Mouse (Mus musculus): ENCODE results near the gene Bco1. TPM values are rescaled to one million over a fixed set of nuclear protein-coding genes. Genes with fewer than 3 reads are reported as not detected.

The Bco1 gene
- polyA plus RNA-seq, 1 experiment from 2014 or later = 0.14 TPM

DNA sequence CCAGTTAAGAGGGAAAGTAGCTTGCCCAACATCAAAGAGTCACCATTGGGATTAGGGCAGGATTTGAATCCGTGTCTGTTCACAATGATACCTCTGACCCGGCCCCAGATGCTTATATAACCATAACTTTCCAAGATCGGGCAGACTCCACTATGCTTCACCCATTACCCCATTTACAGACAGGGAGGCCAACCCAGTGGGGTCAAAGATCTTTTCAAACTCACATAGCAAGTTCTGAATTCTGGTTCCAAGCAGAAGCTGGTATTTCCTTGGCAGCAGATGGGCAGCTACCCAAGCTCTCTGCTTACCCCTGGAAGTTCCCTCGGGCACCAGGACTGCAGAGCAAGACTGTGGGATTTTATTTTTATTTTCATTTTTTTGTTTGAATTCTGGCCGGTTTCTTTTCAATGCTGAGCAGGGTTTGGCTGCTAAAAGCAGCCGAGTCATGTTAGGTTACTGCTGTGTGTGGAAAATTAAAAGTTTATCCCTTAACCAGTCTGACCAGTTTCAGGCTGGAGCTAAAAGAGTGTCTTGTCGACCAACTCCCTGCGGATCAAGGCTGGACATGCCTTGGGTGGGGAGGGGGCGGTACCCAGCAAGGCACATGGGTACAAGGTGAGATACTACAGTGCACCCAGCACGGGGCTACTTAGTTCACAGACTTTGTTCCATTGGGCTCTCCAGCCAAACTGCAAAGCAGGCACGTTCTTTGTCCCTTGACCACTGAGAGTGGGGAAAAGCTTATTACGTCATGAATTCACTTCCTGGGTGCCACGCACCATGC, 28.4 kb downstream of the Bco1 start:
- H3K36me3 ChIP-seq = no peaks in the 10 kb centered on the region
- H3K4me3 ChIP-seq (replicated peaks) = no peak overlapping the region
- H3K9me3 ChIP-seq (replicated peaks) = no peaks in the 10 kb centered on the region
- no peaks in the 10 kb centered on the region for H3K27me3 ChIP-seq (replicated peaks)
- 84% methylated on average over 13 of the region's 13 CpGs for WGBS
- H3K27ac ChIP-seq (replicated peaks) = no peak overlapping the region
- ATAC-seq (ENCODE audit: low FRiP score) = no peak
- no peak overlapping the region for H3K9ac ChIP-seq (replicated peaks)
- no peak overlapping the region for H3K4me2 ChIP-seq
- H3K4me1 ChIP-seq = no peaks in the 10 kb centered on the region

DNA sequence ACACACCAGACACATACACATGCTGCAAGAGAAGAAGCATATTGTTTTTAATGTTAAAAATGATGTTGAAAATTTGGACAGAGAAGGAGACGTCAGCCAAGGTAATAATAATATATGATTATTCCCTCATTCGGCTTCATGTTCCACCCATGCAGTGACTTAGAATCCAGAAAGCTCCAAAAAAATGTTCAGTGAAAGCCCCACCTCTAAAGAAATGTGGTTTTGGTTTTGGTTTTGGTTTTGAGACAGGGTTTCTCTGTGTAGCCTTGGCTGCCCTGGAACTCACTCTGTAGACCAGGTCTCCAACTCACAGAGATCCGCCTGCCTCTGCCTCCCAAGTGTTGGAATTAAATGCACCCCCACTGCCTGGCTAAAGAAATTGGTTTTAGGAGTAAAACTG, 30.2 kb downstream of the Bco1 start:
- H3K4me2 ChIP-seq = no peak overlapping the region
- H3K27ac ChIP-seq (replicated peaks) = no peak overlapping the region
- no peaks in the 10 kb centered on the region for H3K36me3 ChIP-seq
- no peak overlapping the region for H3K4me3 ChIP-seq (replicated peaks)
- H3K27me3 ChIP-seq (replicated peaks) = no peaks in the 10 kb centered on the region
- no peaks in the 10 kb centered on the region for H3K4me1 ChIP-seq
- H3K9me3 ChIP-seq (replicated peaks) = no peaks in the 10 kb centered on the region
- H3K9ac ChIP-seq (replicated peaks) = no peak overlapping the region
- no peak for ATAC-seq (ENCODE audit: low FRiP score)
- WGBS = 95% methylated on average over 3 of the region's 3 CpGs

DNA sequence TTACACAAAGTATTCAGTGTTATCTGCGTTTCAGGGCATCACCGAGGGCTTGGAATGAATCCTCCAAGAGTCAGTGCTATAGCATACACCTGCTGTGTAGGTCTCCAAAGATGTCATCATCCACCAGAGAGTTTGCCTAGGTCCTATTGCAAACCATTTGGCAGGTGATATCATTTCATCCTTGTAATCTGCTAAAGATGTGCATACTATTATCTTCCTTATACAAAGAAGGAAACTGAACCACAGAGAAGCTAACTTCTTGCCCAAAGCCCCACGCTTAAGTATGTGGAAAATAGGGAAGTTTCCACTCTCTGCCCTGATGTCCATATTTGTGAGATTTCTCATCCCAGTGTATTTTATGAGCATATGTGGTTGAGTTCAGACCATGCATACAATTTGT, 30.8 kb downstream of the Bco1 start:
- no peaks in the 10 kb centered on the region for H3K27me3 ChIP-seq (replicated peaks)
- H3K4me3 ChIP-seq (replicated peaks) = no peak overlapping the region
- no peaks in the 10 kb centered on the region for H3K9me3 ChIP-seq (replicated peaks)
- H3K36me3 ChIP-seq = no peaks in the 10 kb centered on the region
- no peak overlapping the region for H3K9ac ChIP-seq (replicated peaks)
- no peaks in the 10 kb centered on the region for H3K4me1 ChIP-seq
- no peak overlapping the region for H3K27ac ChIP-seq (replicated peaks)
- no peak for ATAC-seq (ENCODE audit: low FRiP score)
- H3K4me2 ChIP-seq = no peak overlapping the region
- 93% methylated on average over 3 of the region's 3 CpGs for WGBS

DNA sequence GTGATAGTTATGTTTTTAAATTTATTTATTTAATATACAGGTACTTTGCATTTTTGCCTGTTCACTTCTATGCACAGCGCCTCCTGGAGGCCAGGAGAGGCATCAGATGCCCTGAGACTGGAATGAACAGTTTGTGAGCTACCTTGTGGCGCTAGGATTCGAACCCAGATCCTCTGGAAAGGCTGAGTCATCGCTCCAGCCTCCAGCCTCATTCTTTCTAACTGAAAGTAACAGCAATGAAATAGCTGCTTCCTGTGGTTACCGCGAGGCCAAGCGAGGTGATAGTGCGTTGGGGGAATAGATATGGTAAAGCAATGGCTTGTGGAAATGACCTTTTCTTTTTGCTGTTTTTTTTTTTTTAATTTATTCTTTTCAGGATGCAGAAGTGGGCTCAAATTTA, 31.4 kb downstream of the Bco1 start:
- WGBS = 86% methylated on average over 8 of the region's 8 CpGs
- Histone ChIP-seq H3K4me3 (replicated peaks) (no peak overlapping the region), H3K27ac (replicated peaks) (no peak overlapping the region), H3K36me3 (no peaks in the 10 kb centered on the region), H3K27me3 (replicated peaks) (no peaks in the 10 kb centered on the region), H3K4me1 (no peaks in the 10 kb centered on the region), H3K4me2 (no peak overlapping the region), H3K9ac (replicated peaks) (no peak overlapping the region), H3K9me3 (replicated peaks) (no peaks in the 10 kb centered on the region)
- ATAC-seq (ENCODE audit: low FRiP score) = no peak

DNA sequence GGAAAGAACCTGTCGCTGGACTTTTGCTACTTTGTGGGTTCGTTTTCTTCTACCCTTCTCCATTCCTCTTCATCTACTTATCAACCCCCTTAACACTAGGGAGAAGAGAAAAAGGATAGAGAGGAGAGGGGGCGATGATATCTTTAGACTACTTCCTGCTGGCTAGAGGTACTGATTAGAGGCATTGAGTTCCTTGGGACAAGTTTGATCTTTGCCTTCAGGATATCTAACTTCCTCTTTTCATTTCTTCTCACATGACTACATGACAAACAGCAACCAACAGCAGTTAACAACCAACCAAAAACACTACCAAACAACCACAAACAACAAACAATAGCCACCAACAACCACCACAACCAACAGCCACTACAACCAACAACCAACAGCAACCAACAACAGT, 38.0 kb downstream of the Bco1 start:
- Histone ChIP-seq H3K27me3 (replicated peaks) (no peaks in the 10 kb centered on the region), H3K4me3 (replicated peaks) (no peak overlapping the region), H3K36me3 (no peaks in the 10 kb centered on the region), H3K27ac (replicated peaks) (no peak overlapping the region), H3K4me2 (no peak overlapping the region), H3K4me1 (no peaks in the 10 kb centered on the region), H3K9me3 (replicated peaks) (no peaks in the 10 kb centered on the region), H3K9ac (replicated peaks) (no peak overlapping the region)
- 92% methylated on average over 3 of the region's 3 CpGs for WGBS
- no peak for ATAC-seq (ENCODE audit: low FRiP score)

DNA sequence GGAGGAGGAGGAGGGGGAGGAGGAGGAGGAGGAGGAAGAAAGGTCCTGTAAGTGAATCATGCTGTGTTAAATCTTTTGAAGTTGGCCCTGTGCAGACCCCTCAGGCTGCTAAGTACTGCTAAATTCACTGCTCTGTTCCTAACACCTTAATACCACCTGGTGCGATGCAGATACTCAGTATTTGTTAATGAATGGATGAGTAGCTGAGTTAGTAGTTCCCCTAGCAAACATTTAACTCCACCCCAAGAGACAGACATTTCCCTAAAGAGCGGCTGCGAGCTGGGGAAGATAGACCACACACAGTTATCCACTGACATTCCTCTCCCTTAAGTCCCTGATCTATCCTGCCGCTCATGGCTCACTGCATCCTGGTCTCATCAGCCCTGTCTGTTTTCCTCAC, 40.7 kb downstream of the Bco1 start:
- Histone ChIP-seq H3K4me1 (no peaks in the 10 kb centered on the region), H3K36me3 (no peaks in the 10 kb centered on the region), H3K4me2 (no peak overlapping the region), H3K27ac (replicated peaks) (no peak overlapping the region), H3K9ac (replicated peaks) (no peak overlapping the region), H3K4me3 (replicated peaks) (no peak overlapping the region), H3K9me3 (replicated peaks) (no peaks in the 10 kb centered on the region), H3K27me3 (replicated peaks) (no peaks in the 10 kb centered on the region)
- ATAC-seq (ENCODE audit: low FRiP score) = no peak
- WGBS = 24% methylated on average over 4 of the region's 4 CpGs

DNA sequence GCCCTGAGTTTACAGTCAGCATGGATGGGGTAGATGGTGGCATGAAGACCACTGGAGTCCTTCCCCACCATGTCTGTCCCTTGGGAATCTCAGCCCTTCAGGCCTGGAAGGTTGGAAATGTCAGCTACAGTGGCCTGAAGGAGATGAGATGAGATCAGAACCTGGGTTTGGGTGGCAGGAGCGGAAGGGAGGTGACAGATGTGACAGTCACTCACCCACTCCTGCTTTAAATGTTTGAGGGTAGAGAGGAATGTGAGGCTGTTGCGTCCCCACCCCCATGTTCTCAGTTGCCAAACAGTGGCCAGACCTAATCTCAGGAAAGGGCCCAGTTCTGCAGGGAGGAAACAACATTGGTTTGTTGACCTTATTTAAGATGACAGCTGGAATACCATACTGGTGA, 41.1 kb downstream of the Bco1 start:
- no peak overlapping the region for H3K4me3 ChIP-seq (replicated peaks)
- H3K36me3 ChIP-seq = no peaks in the 10 kb centered on the region
- H3K27ac ChIP-seq (replicated peaks) = no peak overlapping the region
- ATAC-seq (ENCODE audit: low FRiP score) = no peak
- H3K4me2 ChIP-seq = no peak overlapping the region
- no peaks in the 10 kb centered on the region for H3K4me1 ChIP-seq
- WGBS = 64% methylated on average over 2 of the region's 2 CpGs
- H3K9me3 ChIP-seq (replicated peaks) = no peaks in the 10 kb centered on the region
- no peak overlapping the region for H3K9ac ChIP-seq (replicated peaks)
- no peaks in the 10 kb centered on the region for H3K27me3 ChIP-seq (replicated peaks)

DNA sequence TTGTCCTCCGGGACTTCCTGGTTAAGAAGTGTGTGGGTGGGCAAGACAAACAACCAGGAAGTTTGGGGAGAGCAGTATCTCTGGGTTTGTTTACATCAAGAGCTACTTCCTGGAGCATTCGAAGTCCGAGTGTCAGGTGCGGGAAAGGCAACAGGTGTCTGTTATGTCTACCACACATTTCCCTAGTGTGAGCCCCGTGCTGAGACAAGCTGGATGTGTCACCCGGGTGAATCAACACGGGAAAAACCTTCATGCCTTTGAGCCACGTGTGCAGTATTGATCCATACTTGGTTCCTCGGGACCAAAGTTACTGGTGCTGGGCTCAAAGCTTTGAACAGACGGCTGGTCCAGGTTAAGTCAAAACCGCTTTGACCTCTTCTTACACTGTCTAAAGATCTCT, 41.7 kb downstream of the Bco1 start:
- Histone ChIP-seq H3K36me3 (no peaks in the 10 kb centered on the region), H3K4me3 (replicated peaks) (no peak overlapping the region), H3K27ac (replicated peaks) (no peak overlapping the region), H3K4me1 (no peaks in the 10 kb centered on the region), H3K4me2 (no peak overlapping the region), H3K9me3 (replicated peaks) (no peaks in the 10 kb centered on the region), H3K9ac (replicated peaks) (no peak overlapping the region), H3K27me3 (replicated peaks) (no peaks in the 10 kb centered on the region)
- no peak for ATAC-seq (ENCODE audit: low FRiP score)
- WGBS = 69% methylated on average over 11 of the region's 11 CpGs

DNA sequence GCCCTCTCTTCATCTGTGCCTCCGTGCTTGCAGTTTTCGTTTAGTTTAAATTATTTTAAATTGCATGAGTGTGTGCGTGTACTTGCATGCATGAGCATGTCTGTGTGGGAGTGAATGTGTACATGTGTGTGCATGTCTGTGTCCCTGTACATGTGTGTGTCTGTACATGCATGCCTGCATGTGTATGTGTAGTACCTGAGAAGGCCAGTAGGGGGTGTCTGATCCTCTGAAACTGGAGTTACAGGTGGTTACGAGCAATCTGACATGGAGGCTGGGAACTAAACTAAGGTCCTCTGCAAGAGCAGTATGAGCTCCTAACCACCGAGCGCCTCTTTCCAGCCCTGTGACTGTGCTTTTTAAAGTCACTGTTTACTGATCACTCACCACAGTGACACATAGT, 52.9 kb downstream of the Bco1 start:
- no peaks in the 10 kb centered on the region for H3K9me3 ChIP-seq (replicated peaks)
- no peaks in the 10 kb centered on the region for H3K4me1 ChIP-seq
- H3K27ac ChIP-seq (replicated peaks) = no peak overlapping the region
- H3K4me3 ChIP-seq (replicated peaks) = no peak overlapping the region
- no peak overlapping the region for H3K9ac ChIP-seq (replicated peaks)
- no peaks in the 10 kb centered on the region for H3K27me3 ChIP-seq (replicated peaks)
- no peak for ATAC-seq (ENCODE audit: low FRiP score)
- H3K36me3 ChIP-seq = no peaks in the 10 kb centered on the region
- no peak overlapping the region for H3K4me2 ChIP-seq
- 95% methylated on average over 6 of the region's 6 CpGs for WGBS

DNA sequence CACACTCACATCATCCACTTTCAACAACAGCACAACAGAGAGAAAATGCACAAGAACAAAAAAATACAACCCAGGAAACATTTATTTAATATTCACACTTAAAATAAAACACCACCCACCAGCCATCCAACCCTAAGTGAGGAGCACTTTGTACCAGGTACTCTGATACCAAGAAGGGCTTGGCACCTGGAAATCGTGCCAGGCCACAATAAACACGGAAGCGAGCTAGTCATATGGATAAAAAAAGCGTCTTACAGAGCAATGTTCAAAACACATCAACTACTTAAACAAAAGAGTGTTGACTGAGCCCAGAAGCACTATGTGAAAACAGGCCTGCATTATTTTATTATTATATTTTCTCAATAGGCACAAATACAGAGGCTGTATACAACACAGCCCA, 60.5 kb downstream of the Bco1 start:
- WGBS = 92% methylated on average over 4 of the region's 4 CpGs
- no peak overlapping the region for H3K27ac ChIP-seq (replicated peaks)
- peak overlapping the region; percentile 89 for H3K4me2 ChIP-seq
- H3K4me1 ChIP-seq = peaks cover 42% of the 10 kb centered on the region
- H3K9me3 ChIP-seq (replicated peaks) = no peaks in the 10 kb centered on the region
- no peak overlapping the region for H3K9ac ChIP-seq (replicated peaks)
- no peak overlapping the region for H3K4me3 ChIP-seq (replicated peaks)
- no peak for ATAC-seq (ENCODE audit: low FRiP score)
- H3K36me3 ChIP-seq = no peaks in the 10 kb centered on the region
- H3K27me3 ChIP-seq (replicated peaks) = no peaks in the 10 kb centered on the region

DNA sequence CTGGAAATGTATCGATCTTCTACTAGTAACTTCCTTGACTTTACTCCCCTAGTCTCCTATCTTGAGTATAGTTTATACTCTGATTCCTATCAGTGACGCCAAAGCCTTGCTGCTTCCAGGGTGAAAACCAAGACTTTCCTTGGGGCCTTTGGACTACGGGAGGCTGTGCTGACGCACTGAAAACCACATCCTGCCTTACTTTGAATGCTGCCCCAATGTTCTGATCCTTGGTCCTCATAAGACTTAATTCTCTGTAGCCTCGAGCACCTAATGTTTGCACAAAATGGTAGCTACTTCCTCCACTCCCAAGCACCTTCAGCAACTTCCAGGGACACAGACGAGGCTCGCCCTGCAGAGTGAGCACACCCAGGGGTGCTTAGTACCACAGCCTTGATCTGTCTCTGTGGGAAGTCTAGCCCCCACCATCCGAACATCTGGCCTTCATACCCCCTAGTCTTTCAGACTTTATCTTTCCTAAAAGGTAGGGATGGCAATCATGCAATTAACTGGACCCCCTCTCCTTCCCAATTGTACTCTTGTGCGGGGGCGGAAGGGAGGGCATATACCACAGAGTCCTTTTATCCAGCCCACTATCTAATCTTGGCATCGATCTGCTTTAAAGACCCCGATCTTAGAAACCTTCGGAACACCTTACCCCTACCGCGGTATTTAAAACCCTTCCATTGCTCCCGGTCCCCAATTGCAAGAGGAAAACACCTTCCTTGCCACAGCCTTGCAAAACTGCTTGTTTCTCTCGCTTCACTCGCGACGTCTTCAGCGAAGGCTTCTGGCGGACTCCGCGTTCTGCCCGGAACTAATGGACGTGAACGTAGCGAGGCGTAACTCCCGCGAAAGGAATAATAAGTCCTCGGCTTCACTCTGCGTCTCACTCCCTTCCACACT, 61.5 kb downstream of the Bco1 start:
- Histone ChIP-seq H3K4me3 (replicated peaks) (peak overlapping the region; percentile 72), H3K27me3 (replicated peaks) (no peaks in the 10 kb centered on the region), H3K9me3 (replicated peaks) (no peaks in the 10 kb centered on the region), H3K4me2 (peak overlapping the region; percentile 89), H3K9ac (replicated peaks) (peak overlapping the region; percentile 66), H3K27ac (replicated peaks) (peak overlapping the region; percentile 83), H3K4me1 (peaks cover 47% of the 10 kb centered on the region), H3K36me3 (no peaks in the 10 kb centered on the region)
- peak; percentile 32 for ATAC-seq (ENCODE audit: low FRiP score)
- 13% methylated on average over 33 of the region's 33 CpGs for WGBS

DNA sequence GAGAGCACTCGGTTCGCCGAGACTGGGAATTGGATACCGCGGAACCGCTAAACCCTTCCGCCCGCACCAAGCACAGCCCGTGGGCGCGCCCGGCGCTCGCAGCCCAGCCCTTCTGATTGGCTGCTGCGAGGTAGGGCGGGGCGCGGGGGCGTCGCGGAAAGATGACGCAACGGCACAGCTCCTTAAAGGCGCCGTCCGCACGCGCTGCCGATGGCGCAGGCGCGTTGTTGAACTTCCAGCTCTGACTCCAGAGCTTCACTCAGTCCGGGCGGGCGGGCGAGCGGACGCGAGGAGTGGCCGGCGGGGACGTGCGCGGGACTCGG, 62.1 kb downstream of the Bco1 start:
- Histone ChIP-seq H3K4me1 (peaks cover 47% of the 10 kb centered on the region), H3K4me2 (peak overlapping the region; percentile 89), H3K4me3 (replicated peaks) (peak overlapping the region; percentile 72), H3K9ac (replicated peaks) (peak overlapping the region; percentile 82), H3K27ac (replicated peaks) (peak overlapping the region; percentile 83), H3K9me3 (replicated peaks) (no peaks in the 10 kb centered on the region), H3K27me3 (replicated peaks) (no peaks in the 10 kb centered on the region), H3K36me3 (no peaks in the 10 kb centered on the region)
- under 1% methylated on average over 45 of the region's 45 CpGs for WGBS
- ATAC-seq (ENCODE audit: low FRiP score) = peak; percentile 93
